Mouse (Mus musculus) bone marrow, adult 2 months (tissue): ENCODE data around the gene Btnl4. TPM values are rescaled to one million over a fixed set of nuclear protein-coding genes. Genes with fewer than 3 reads are reported as not detected.
A peak's percentile ranks its signal among the peaks of the same experiment; 100 is the strongest.

Source experiments
- H3K27ac ChIP-seq: fragments of 200-500 bp; 2 replicates; pipeline ENCODE4 v1.5.1; 2012; ENCODE audit warnings: low read depth, mild to moderate bottlenecking, control low read depth, inconsistent platforms, low read length; ENCODE audit not compliant: control insufficient read depth, poor library complexity, insufficient read depth
- H3K4me1 ChIP-seq: fragments of 200-500 bp; 2 replicates; pipeline ENCODE4 v1.6.1; 2011; ENCODE audit warnings: low read length; ENCODE audit not compliant: control insufficient read depth, insufficient read depth
- H3K4me3 ChIP-seq: fragments of 200-500 bp; replicated peaks from 2 replicates; pipeline ENCODE3; 2011; ENCODE audit warnings: mild to moderate bottlenecking, low read depth, low read length, control low read depth; ENCODE audit not compliant: control insufficient read depth
- CTCF ChIP-seq: fragments of 200-500 bp; IDR thresholded peaks from 2 replicates; pipeline ENCODE4 v1.5.1; 2011; ENCODE audit warnings: low read length, control low read depth; ENCODE audit not compliant: control insufficient read depth, insufficient read depth
- POLR2A ChIP-seq: fragments of 200-500 bp; IDR thresholded peaks from 2 replicates; pipeline ENCODE4 v1.6.1; 2011; ENCODE audit warnings: low read depth, mild to moderate bottlenecking, control low read depth, low read length, borderline replicate concordance; ENCODE audit not compliant: control insufficient read depth
- WGBS: fragments of 180-500 bp; shearing (Covaris S2); methylation state at CpG from one replicate; pipeline ENCODE4 v1.1.7; 2018; 5-methylcytosine and 5-hydroxymethylcytosine counted together
- polyA plus RNA-seq: library from polyadenylated mRNA; stranded (reverse); fragments of >200 nt; gene quantifications from 2 replicates; pipeline ENCODE4 v1.2.4, GENCODE M21; 2011; ENCODE audit warnings: low replicate concordance; ENCODE audit not compliant: missing spikeins, insufficient read depth, insufficient read length

Btnl4 gene
- polyA plus RNA-seq, 1 experiment = 1.2 TPM

GRCm38 (mm10) chr17:34441990-34442389, 35.1 kb downstream of the Btnl4 start:
- TF ChIP-seq POLR2A (no peak), CTCF (no peak)
- no peak overlapping the region for H3K27ac ChIP-seq
- 90% methylated on average over 7 of the region's 7 CpGs for WGBS
- no peak overlapping the region for H3K4me3 ChIP-seq
- H3K4me1 ChIP-seq = peaks cover 2% of the 10 kb centered on the region

GRCm38 (mm10) chr17:34439795-34440194, 37.3 kb downstream of the Btnl4 start:
- no peak for TF ChIP-seq CTCF
- Histone ChIP-seq H3K4me3 (no peak overlapping the region), H3K4me1 (peaks cover 5% of the 10 kb centered on the region), H3K27ac (no peak overlapping the region)
- 30% methylated on average over 3 of the region's 3 CpGs for WGBS

- H3K27ac ChIP-seq = peak overlapping the region; percentile 2; the same call in 1 of the 2 replicates
- TF ChIP-seq POLR2A (no peak), CTCF (no peak)
- no peak overlapping the region for H3K4me3 ChIP-seq
- 30% methylated on average over 1 of the region's 1 CpGs for WGBS
- H3K4me1 ChIP-seq = peaks cover 5% of the 10 kb centered on the region
Observed at GRCm38 (mm10) chr17:34438588-34438987, 38.5 kb downstream of the Btnl4 start.

GRCm38 (mm10) chr17:34437606-34438005, 39.5 kb downstream of the Btnl4 start:
- Histone ChIP-seq H3K27ac (peak overlapping the region; percentile 84), H3K4me1 (peaks cover 5% of the 10 kb centered on the region; the same call in 1 of the 2 replicates), H3K4me3 (peak overlapping the region; percentile 17)
- TF ChIP-seq POLR2A (no peak), CTCF (no peak)
- WGBS = under 1% methylated on average over 7 of the region's 7 CpGs

GRCm38 (mm10) chr17:34437120-34437519, 40.0 kb downstream of the Btnl4 start:
- Histone ChIP-seq H3K4me3 (no peak overlapping the region), H3K4me1 (peaks cover 5% of the 10 kb centered on the region; the same call in 1 of the 2 replicates), H3K27ac (no peak overlapping the region; the same call in 1 of the 2 replicates)
- WGBS = 10% methylated on average over 4 of the region's 4 CpGs
- TF ChIP-seq CTCF = no peak
- TF ChIP-seq POLR2A = no peak

- Histone ChIP-seq H3K4me1 (no peaks in the 10 kb centered on the region), H3K4me3 (no peak overlapping the region), H3K27ac (no peak overlapping the region)
- TF ChIP-seq POLR2A (no peak), CTCF (no peak)
Observed at GRCm38 (mm10) chr17:34427597-34427996, 49.5 kb downstream of the Btnl4 start.

GRCm38 (mm10) chr17:34420014-34420413, 57.1 kb downstream of the Btnl4 start:
- H3K4me1 ChIP-seq = peaks cover 1% of the 10 kb centered on the region; the same call in 1 of the 2 replicates
- H3K27ac ChIP-seq = no peak overlapping the region
- 30% methylated on average over 7 of the region's 7 CpGs for WGBS
- H3K4me3 ChIP-seq = peak overlapping the region; percentile 51
- TF ChIP-seq CTCF = peak; percentile 48; the same call in 1 of the 2 replicates
- TF ChIP-seq POLR2A = no peak

Other genes with a start within 250 kb of the Btnl4 start
- 30.9 and 72.2 TPM in 2 replicates for gene H2-Ob, start 238.4 kb downstream of the Btnl4 start, polyA plus RNA-seq
- gene H2-Ab1, start 219.6 kb downstream of the Btnl4 start, polyA plus RNA-seq = 73.7 and 175 TPM in 2 replicates
- 65.0 and 143 TPM in 2 replicates for gene H2-Aa, start 189.5 kb downstream of the Btnl4 start, polyA plus RNA-seq
- 32.6 and 82.7 TPM in 2 replicates for gene H2-Eb1, start 171.5 kb downstream of the Btnl4 start, polyA plus RNA-seq
- gene H2-Eb2, start 151.7 kb downstream of the Btnl4 start, polyA plus RNA-seq = 0.29 and 0.60 TPM in 2 replicates
- 1.1 and 1.8 TPM in 2 replicates for gene Btnl2, start 122.5 kb downstream of the Btnl4 start, polyA plus RNA-seq
- gene Btnl1, start 100.2 kb downstream of the Btnl4 start, polyA plus RNA-seq = not detected in 2 replicates
- 0.92 and 3.7 TPM in 2 replicates for gene BC051142, start 78.5 kb downstream of the Btnl4 start, polyA plus RNA-seq
- 1.9 TPM in 1 of 2 replicates, not detected in the other for gene Btnl6, start 40.0 kb upstream of the Btnl4 start, polyA plus RNA-seq
- gene Notch4, start 87.0 kb upstream of the Btnl4 start, polyA plus RNA-seq = 1.0 and 7.5 TPM in 2 replicates
- 85.2 and 156 TPM in 2 replicates for gene Gpsm3, start 112.5 kb upstream of the Btnl4 start, polyA plus RNA-seq
- 50.3 and 95.1 TPM in 2 replicates for gene Pbx2, start 113.9 kb upstream of the Btnl4 start, polyA plus RNA-seq
- 12.2 and 16.3 TPM in 2 replicates for gene Ager, start 120.5 kb upstream of the Btnl4 start, polyA plus RNA-seq
- 36.4 and 42.3 TPM in 2 replicates for gene Rnf5, start 126.4 kb upstream of the Btnl4 start, polyA plus RNA-seq
- gene Agpat1, start 126.9 kb upstream of the Btnl4 start, polyA plus RNA-seq = 37.4 and 66.7 TPM in 2 replicates
- 4.2 and 7.2 TPM in 2 replicates for gene Egfl8, start 138.7 kb upstream of the Btnl4 start, polyA plus RNA-seq
- gene Ppt2, start 151.2 kb upstream of the Btnl4 start, polyA plus RNA-seq = 12.6 and 16.6 TPM in 2 replicates
- gene Prrt1, start 152.2 kb upstream of the Btnl4 start, polyA plus RNA-seq = 2.9 and 4.5 TPM in 2 replicates
- 4.6 and 13.6 TPM in 2 replicates for gene Fkbpl, start 167.4 kb upstream of the Btnl4 start, polyA plus RNA-seq
- gene Atf6b, start 169.8 kb upstream of the Btnl4 start, polyA plus RNA-seq = 22.4 and 40.2 TPM in 2 replicates
- gene Tnxb, start 193.2 kb upstream of the Btnl4 start, polyA plus RNA-seq = 0.17 TPM in 1 of 2 replicates, not detected in the other